Mouse (Mus musculus): Measurements from ENCODE around the gene Foxo6. TPM values are rescaled to one million over a fixed set of nuclear protein-coding genes. Genes with fewer than 3 reads are reported as not detected.
A peak's percentile ranks its signal among the peaks of the same experiment; 100 is the strongest.

The Foxo6 gene
- polyA plus RNA-seq, 1 experiment from 2014 or later = 0.39 TPM

- H3K9ac ChIP-seq (ENCODE audit: low read length) = no peak overlapping the region
- no peak for DNase-seq (ENCODE audit: low spot score)
- no peak for ATAC-seq (replicated peaks; ENCODE audit: low FRiP score)
- no peaks in the 10 kb centered on the region for H3K9me3 ChIP-seq (ENCODE audit: control insufficient read depth, low read length)
- no peaks in the 10 kb centered on the region for H3K27me3 ChIP-seq (ENCODE audit: control insufficient read depth, insufficient read depth, low read length)
- H3K4me3 ChIP-seq (ENCODE audit: low read depth, low read length) = no peak overlapping the region
- WGBS = 92% methylated on average over 1 of the region's 1 CpGs
- H3K4me2 ChIP-seq (ENCODE audit: low read depth, low read length, severe bottlenecking) = no peak overlapping the region
- no peaks in the 10 kb centered on the region for H3K36me3 ChIP-seq (ENCODE audit: control insufficient read depth, insufficient read depth, low read length)
- no peaks in the 10 kb centered on the region for H3K4me1 ChIP-seq (replicated peaks; ENCODE audit: control insufficient read depth, insufficient read depth, low read length)
- H3K27ac ChIP-seq (ENCODE audit: low read depth, low read length) = no peak overlapping the region
Observed at GRCm38 (mm10) chr4:120323858-120324257, 36.7 kb upstream of the Foxo6 start.

GRCm38 (mm10) chr4:120323198-120323597 lies 36.0 kb upstream of the Foxo6 start:
- Histone ChIP-seq H3K4me3 (ENCODE audit: low read depth, low read length) (no peak overlapping the region), H3K9ac (ENCODE audit: low read length) (no peak overlapping the region), H3K27me3 (ENCODE audit: control insufficient read depth, insufficient read depth, low read length) (no peaks in the 10 kb centered on the region), H3K27ac (ENCODE audit: low read depth, low read length) (no peak overlapping the region), H3K4me2 (ENCODE audit: low read depth, low read length, severe bottlenecking) (no peak overlapping the region), H3K4me1 (replicated peaks; ENCODE audit: control insufficient read depth, insufficient read depth, low read length) (no peaks in the 10 kb centered on the region), H3K9me3 (ENCODE audit: control insufficient read depth, low read length) (no peaks in the 10 kb centered on the region), H3K36me3 (ENCODE audit: control insufficient read depth, insufficient read depth, low read length) (no peaks in the 10 kb centered on the region)
- WGBS = 30% methylated on average over 6 of the region's 6 CpGs
- ATAC-seq (replicated peaks; ENCODE audit: low FRiP score) (no peak), DNase-seq (ENCODE audit: low spot score) (peak; percentile 64)

- Histone ChIP-seq H3K36me3 (ENCODE audit: control insufficient read depth, insufficient read depth, low read length) (no peaks in the 10 kb centered on the region), H3K27me3 (ENCODE audit: control insufficient read depth, insufficient read depth, low read length) (0 out of 2 replicates have a peak, but pooled peaks cover 2% of the 10 kb centered on the region), H3K4me3 (ENCODE audit: low read depth, low read length) (no peak overlapping the region), H3K4me1 (replicated peaks; ENCODE audit: control insufficient read depth, insufficient read depth, low read length) (no peaks in the 10 kb centered on the region), H3K27ac (ENCODE audit: low read depth, low read length) (no peak overlapping the region), H3K4me2 (ENCODE audit: low read depth, low read length, severe bottlenecking) (no peak overlapping the region), H3K9me3 (ENCODE audit: control insufficient read depth, low read length) (no peaks in the 10 kb centered on the region), H3K9ac (ENCODE audit: low read length) (no peak overlapping the region)
- 63% methylated on average over 2 of the region's 2 CpGs for WGBS
- DNase-seq (ENCODE audit: low spot score) (peak; percentile 44), ATAC-seq (replicated peaks; ENCODE audit: low FRiP score) (no peak)
Observed at GRCm38 (mm10) chr4:120317541-120317940, 30.4 kb upstream of the Foxo6 start.

- Histone ChIP-seq H3K4me2 (ENCODE audit: low read depth, low read length, severe bottlenecking) (no peak overlapping the region), H3K36me3 (ENCODE audit: control insufficient read depth, insufficient read depth, low read length) (no peaks in the 10 kb centered on the region), H3K4me1 (replicated peaks; ENCODE audit: control insufficient read depth, insufficient read depth, low read length) (no peaks in the 10 kb centered on the region), H3K9ac (ENCODE audit: low read length) (no peak overlapping the region), H3K27ac (ENCODE audit: low read depth, low read length) (no peak overlapping the region), H3K4me3 (ENCODE audit: low read depth, low read length) (no peak overlapping the region), H3K9me3 (ENCODE audit: control insufficient read depth, low read length) (no peaks in the 10 kb centered on the region), H3K27me3 (ENCODE audit: control insufficient read depth, insufficient read depth, low read length) (0 out of 2 replicates have a peak, but pooled peaks cover 2% of the 10 kb centered on the region)
- 57% methylated on average over 4 of the region's 4 CpGs for WGBS
- peak; percentile 15 for DNase-seq (ENCODE audit: low spot score)
- no peak for ATAC-seq (replicated peaks; ENCODE audit: low FRiP score)
Observed at GRCm38 (mm10) chr4:120316716-120317115, 29.6 kb upstream of the Foxo6 start.

GRCm38 (mm10) chr4:120314571-120314970 lies 27.4 kb upstream of the Foxo6 start:
- Histone ChIP-seq H3K27me3 (ENCODE audit: control insufficient read depth, insufficient read depth, low read length) (0 out of 2 replicates have a peak, but pooled peaks cover 2% of the 10 kb centered on the region), H3K36me3 (ENCODE audit: control insufficient read depth, insufficient read depth, low read length) (no peaks in the 10 kb centered on the region), H3K9ac (ENCODE audit: low read length) (no peak overlapping the region), H3K9me3 (ENCODE audit: control insufficient read depth, low read length) (no peaks in the 10 kb centered on the region), H3K4me3 (ENCODE audit: low read depth, low read length) (no peak overlapping the region), H3K4me1 (replicated peaks; ENCODE audit: control insufficient read depth, insufficient read depth, low read length) (no peaks in the 10 kb centered on the region), H3K4me2 (ENCODE audit: low read depth, low read length, severe bottlenecking) (no peak overlapping the region), H3K27ac (ENCODE audit: low read depth, low read length) (no peak overlapping the region)
- ATAC-seq (replicated peaks; ENCODE audit: low FRiP score) = no peak
- peak; percentile 35 for DNase-seq (ENCODE audit: low spot score)
- WGBS = 60% methylated on average over 3 of the region's 3 CpGs

- no peaks in the 10 kb centered on the region for H3K36me3 ChIP-seq (ENCODE audit: control insufficient read depth, insufficient read depth, low read length)
- peak; percentile 37 for DNase-seq (ENCODE audit: low spot score)
- no peaks in the 10 kb centered on the region for H3K9me3 ChIP-seq (ENCODE audit: control insufficient read depth, low read length)
- no peak overlapping the region for H3K9ac ChIP-seq (ENCODE audit: low read length)
- no peak for ATAC-seq (replicated peaks; ENCODE audit: low FRiP score)
- H3K4me2 ChIP-seq (ENCODE audit: low read depth, low read length, severe bottlenecking) = no peak overlapping the region
- H3K27ac ChIP-seq (ENCODE audit: low read depth, low read length) = no peak overlapping the region
- 84% methylated on average over 5 of the region's 5 CpGs for WGBS
- no peak overlapping the region for H3K4me3 ChIP-seq (ENCODE audit: low read depth, low read length)
- H3K4me1 ChIP-seq (replicated peaks; ENCODE audit: control insufficient read depth, insufficient read depth, low read length) = no peaks in the 10 kb centered on the region
- H3K27me3 ChIP-seq (ENCODE audit: control insufficient read depth, insufficient read depth, low read length) = 0 out of 2 replicates have a peak, but pooled peaks cover 2% of the 10 kb centered on the region
Observed at GRCm38 (mm10) chr4:120313309-120313708, 26.2 kb upstream of the Foxo6 start.

GRCm38 (mm10) chr4:120304580-120304979 lies 17.4 kb upstream of the Foxo6 start:
- no peaks in the 10 kb centered on the region for H3K27me3 ChIP-seq (ENCODE audit: control insufficient read depth, insufficient read depth, low read length)
- H3K9me3 ChIP-seq (ENCODE audit: control insufficient read depth, low read length) = no peaks in the 10 kb centered on the region
- DNase-seq (ENCODE audit: low spot score) (peak; percentile 64), ATAC-seq (replicated peaks; ENCODE audit: low FRiP score) (peak; percentile 82)
- peaks cover 6% of the 10 kb centered on the region; the same call in 1 of the 2 replicates for H3K4me1 ChIP-seq (replicated peaks; ENCODE audit: control insufficient read depth, insufficient read depth, low read length)
- no peak overlapping the region for H3K27ac ChIP-seq (ENCODE audit: low read depth, low read length)
- 13% methylated on average over 9 of the region's 9 CpGs for WGBS
- no peak overlapping the region for H3K4me2 ChIP-seq (ENCODE audit: low read depth, low read length, severe bottlenecking)
- H3K4me3 ChIP-seq (ENCODE audit: low read depth, low read length) = no peak overlapping the region
- no peaks in the 10 kb centered on the region for H3K36me3 ChIP-seq (ENCODE audit: control insufficient read depth, insufficient read depth, low read length)
- no peak overlapping the region for H3K9ac ChIP-seq (ENCODE audit: low read length)

GRCm38 (mm10) chr4:120299287-120299686 lies 12.1 kb upstream of the Foxo6 start:
- Histone ChIP-seq H3K27ac (ENCODE audit: low read depth, low read length) (no peak overlapping the region), H3K9me3 (ENCODE audit: control insufficient read depth, low read length) (no peaks in the 10 kb centered on the region), H3K4me1 (replicated peaks; ENCODE audit: control insufficient read depth, insufficient read depth, low read length) (peaks cover 4% of the 10 kb centered on the region; the same call in 1 of the 2 replicates), H3K4me2 (ENCODE audit: low read depth, low read length, severe bottlenecking) (no peak overlapping the region), H3K36me3 (ENCODE audit: control insufficient read depth, insufficient read depth, low read length) (no peaks in the 10 kb centered on the region), H3K9ac (ENCODE audit: low read length) (no peak overlapping the region), H3K4me3 (ENCODE audit: low read depth, low read length) (no peak overlapping the region), H3K27me3 (ENCODE audit: control insufficient read depth, insufficient read depth, low read length) (no peaks in the 10 kb centered on the region)
- ATAC-seq (replicated peaks; ENCODE audit: low FRiP score) (no peak), DNase-seq (ENCODE audit: low spot score) (peak; percentile 45)
- 61% methylated on average over 7 of the region's 7 CpGs for WGBS

- DNase-seq (ENCODE audit: low spot score) = no peak
- WGBS = 87% methylated on average over 11 of the region's 11 CpGs
Observed at GRCm38 (mm10) chr4:120291106-120291822, 4.1 kb upstream of the Foxo6 start.

More at GRCm38 (mm10) chr4:120291106-120291822, 4.1 kb upstream of the Foxo6 start:
- no peaks in the 10 kb centered on the region for H3K36me3 ChIP-seq (ENCODE audit: control insufficient read depth, insufficient read depth, low read length)
- H3K4me3 ChIP-seq (ENCODE audit: low read depth, low read length) = no peak overlapping the region
- no peak for ATAC-seq (replicated peaks; ENCODE audit: low FRiP score)
- peaks cover 6% of the 10 kb centered on the region for H3K27me3 ChIP-seq (ENCODE audit: control insufficient read depth, insufficient read depth, low read length)
- no peak overlapping the region for H3K4me2 ChIP-seq (ENCODE audit: low read depth, low read length, severe bottlenecking)
- no peaks in the 10 kb centered on the region for H3K9me3 ChIP-seq (ENCODE audit: control insufficient read depth, low read length)
- H3K4me1 ChIP-seq (replicated peaks; ENCODE audit: control insufficient read depth, insufficient read depth, low read length) = peaks cover 3% of the 10 kb centered on the region; the same call in 1 of the 2 replicates
- H3K9ac ChIP-seq (ENCODE audit: low read length) = no peak overlapping the region
- H3K27ac ChIP-seq (ENCODE audit: low read depth, low read length) = no peak overlapping the region

All from forebrain, embryonic 11.5 days (tissue).